Mouse (Mus musculus): Measurements from ENCODE around the gene Ascc2. TPM values are rescaled to one million over a fixed set of nuclear protein-coding genes. Genes with fewer than 3 reads are reported as not detected.
"Not testable (repeated sequence)": the region's sequence is repeated elsewhere in the genome, so short reads cannot be mapped to it uniquely, and the experiment has no call there.

The Ascc2 gene
- polyA plus RNA-seq, 1 experiment from 2014 or later, result 36.1 TPM

DNA sequence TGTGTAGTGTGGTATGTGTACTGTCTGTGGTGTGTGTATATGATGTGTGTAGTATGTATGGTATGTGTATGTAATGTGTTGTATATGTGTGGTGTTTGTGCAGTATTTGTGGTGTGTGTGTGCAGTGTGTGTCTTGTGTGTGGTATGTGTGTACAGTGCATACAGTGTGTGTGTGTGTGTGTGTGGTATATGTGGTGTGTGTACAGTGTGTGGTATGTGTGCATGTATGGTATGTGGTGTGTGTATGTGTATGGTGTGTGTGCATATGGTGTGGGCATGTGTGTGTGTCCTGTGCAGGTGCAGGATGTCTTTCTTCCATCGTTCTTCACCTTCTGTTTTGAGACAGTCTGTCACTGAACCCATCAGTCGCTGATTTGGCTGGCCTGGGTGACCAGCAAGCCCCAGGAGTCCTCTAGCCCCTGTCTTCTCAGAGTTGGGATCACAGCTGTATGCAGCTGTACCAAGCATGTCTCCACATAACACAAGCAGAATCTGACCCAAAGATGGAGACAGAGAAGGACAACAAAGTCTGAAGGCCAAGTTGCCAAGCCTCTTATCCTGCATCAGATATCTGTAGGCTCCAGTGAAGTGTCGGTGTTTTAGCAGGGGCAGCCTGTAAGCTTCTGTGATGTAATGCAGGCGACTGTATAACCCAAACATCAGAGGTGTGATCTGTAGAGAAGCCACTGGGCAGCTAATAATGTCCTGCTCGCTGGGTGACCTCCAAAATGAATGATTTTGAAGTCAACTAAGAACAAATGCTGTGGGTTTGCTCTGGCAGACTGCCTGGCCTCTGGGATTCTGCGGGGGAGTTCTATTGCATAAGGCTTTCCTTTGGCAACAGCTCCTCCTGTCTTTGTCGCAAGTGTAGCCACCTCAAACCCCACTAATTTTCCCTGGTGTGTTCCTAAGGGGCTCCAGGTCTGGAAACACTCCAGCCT is 59.8 kb downstream of the Ascc2 start:
- Histone ChIP-seq H3K4me2 (ENCODE audit: low read depth) (no peak overlapping the region), H3K27me3 (ENCODE audit: control insufficient read depth, insufficient read depth, low read length) (no peaks in the 10 kb centered on the region), H3K9ac (ENCODE audit: low read length) (no peak overlapping the region), H3K27ac (ENCODE audit: low read depth, low read length) (no peak overlapping the region), H3K4me3 (ENCODE audit: low read depth, low read length) (no peak overlapping the region), H3K36me3 (ENCODE audit: control insufficient read depth, insufficient read depth, low read length) (peaks cover 2% of the 10 kb centered on the region; the same call in 1 of the 2 replicates), H3K4me1 (ENCODE audit: control insufficient read depth, insufficient read depth, low read length) (no peaks in the 10 kb centered on the region), H3K9me3 (ENCODE audit: control insufficient read depth, low read length) (no peaks in the 10 kb centered on the region)
- DNase-seq (ENCODE audit: low spot score) (no peak), ATAC-seq (ENCODE audit: insufficient read depth, low FRiP score, low TSS enrichment) (no peak)
- 63% methylated on average over 7 of the region's 7 CpGs for WGBS

DNA sequence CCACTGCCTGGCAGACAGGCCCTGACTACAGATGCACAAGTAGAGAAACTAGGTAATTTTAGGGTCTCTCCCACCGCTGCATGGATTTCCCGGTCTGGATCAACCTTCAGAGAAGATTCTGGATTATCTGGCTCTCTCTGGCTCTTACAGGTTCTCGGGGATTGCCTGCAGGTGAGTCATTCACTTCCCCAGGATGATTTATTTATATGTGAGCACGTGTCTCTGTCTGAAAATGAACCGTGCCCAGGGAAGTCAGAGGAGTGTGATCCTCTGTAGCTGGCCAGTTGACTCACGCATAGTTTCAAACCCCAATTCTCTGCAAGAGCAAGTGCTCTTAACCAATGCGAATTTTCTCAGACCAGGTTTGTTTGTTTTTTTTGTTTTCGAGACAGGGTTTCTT is 63.2 kb downstream of the Ascc2 start:
- Histone ChIP-seq H3K9ac (ENCODE audit: low read length) (no peak overlapping the region), H3K4me1 (ENCODE audit: control insufficient read depth, insufficient read depth, low read length) (peaks cover 9% of the 10 kb centered on the region), H3K4me2 (ENCODE audit: low read depth) (no peak overlapping the region), H3K27me3 (ENCODE audit: control insufficient read depth, insufficient read depth, low read length) (no peaks in the 10 kb centered on the region), H3K4me3 (ENCODE audit: low read depth, low read length) (no peak overlapping the region), H3K27ac (ENCODE audit: low read depth, low read length) (no peak overlapping the region), H3K9me3 (ENCODE audit: control insufficient read depth, low read length) (no peaks in the 10 kb centered on the region), H3K36me3 (ENCODE audit: control insufficient read depth, insufficient read depth, low read length) (peaks cover 2% of the 10 kb centered on the region; the same call in 1 of the 2 replicates)
- WGBS, result 88% methylated on average over 8 of the region's 8 CpGs
- DNase-seq (ENCODE audit: low spot score) (no peak), ATAC-seq (ENCODE audit: insufficient read depth, low FRiP score, low TSS enrichment) (no peak)

DNA sequence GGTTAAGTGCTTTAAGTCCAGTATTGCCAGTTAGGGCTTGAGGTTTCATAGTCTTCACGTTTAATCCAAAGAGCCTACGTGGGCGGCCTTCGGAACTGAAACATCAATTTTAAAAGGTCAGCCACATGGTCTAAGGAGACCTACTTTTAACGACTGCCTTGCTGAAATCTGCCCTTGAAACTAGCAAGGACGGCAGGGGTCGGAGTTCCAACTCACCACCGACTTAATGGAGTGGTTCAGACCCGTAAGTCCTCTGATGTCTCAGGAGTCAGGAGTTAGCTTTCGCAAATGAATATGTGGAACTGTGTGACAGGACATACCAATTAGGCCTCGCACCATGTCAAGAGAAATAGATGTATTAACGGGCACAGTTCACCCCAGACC is 66.1 kb downstream of the Ascc2 start:
- H3K27me3 ChIP-seq (ENCODE audit: control insufficient read depth, insufficient read depth, low read length), result no peaks in the 10 kb centered on the region
- peak overlapping the region; percentile 83 for H3K4me2 ChIP-seq (ENCODE audit: low read depth)
- ATAC-seq (ENCODE audit: insufficient read depth, low FRiP score, low TSS enrichment) (no peak), DNase-seq (ENCODE audit: low spot score) (no peak)
- no peaks in the 10 kb centered on the region for H3K9me3 ChIP-seq (ENCODE audit: control insufficient read depth, low read length)
- peaks cover 9% of the 10 kb centered on the region for H3K4me1 ChIP-seq (ENCODE audit: control insufficient read depth, insufficient read depth, low read length)
- peak overlapping the region; percentile 68 for H3K9ac ChIP-seq (ENCODE audit: low read length)
- 6% methylated on average over 12 of the region's 12 CpGs for WGBS
- peaks cover 2% of the 10 kb centered on the region; the same call in 1 of the 2 replicates for H3K36me3 ChIP-seq (ENCODE audit: control insufficient read depth, insufficient read depth, low read length)
- no peak overlapping the region for H3K27ac ChIP-seq (ENCODE audit: low read depth, low read length)
- peak overlapping the region; percentile 62 for H3K4me3 ChIP-seq (ENCODE audit: low read depth, low read length)

DNA sequence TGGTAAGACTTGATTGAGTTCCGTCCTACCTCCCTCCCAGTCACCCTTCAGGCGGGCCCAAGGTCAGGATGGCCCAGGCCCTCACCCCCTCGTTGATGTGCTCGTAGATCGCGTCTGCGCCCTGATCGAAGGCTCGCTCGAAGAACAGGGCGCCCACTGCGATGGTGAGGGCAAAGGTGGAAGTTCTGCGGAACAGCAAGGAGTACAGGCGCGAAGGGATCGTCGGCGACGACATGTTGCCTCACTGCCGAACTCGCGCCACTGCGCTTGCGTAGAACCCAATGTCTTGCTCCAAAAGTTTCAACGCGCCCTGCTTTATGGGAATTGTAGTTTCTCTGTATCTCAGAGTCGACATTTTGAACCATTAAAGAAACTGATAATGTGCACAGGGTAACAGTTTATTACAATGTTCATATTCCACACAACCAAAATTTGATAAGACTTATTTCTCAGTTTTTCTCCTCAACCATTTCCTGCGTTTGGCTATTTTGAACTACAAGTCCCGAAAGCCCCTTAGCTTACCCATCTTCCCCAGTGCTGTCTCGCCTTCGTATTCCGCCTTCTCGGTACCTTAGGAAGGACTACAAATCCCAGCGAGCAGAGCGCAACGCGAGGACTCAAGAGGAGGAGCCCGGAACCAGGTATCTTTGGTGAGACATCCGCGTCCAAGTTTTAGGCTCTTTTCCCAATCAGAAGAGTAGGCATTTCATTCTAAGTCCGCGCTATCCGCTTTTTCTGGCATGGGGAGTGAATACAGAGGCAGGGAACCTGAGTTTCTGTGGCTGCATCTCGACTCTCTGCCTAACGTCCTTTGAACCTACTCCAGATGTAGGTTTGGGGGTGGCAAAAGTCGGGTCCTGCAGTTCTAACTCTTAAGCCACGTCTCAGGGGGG is 66.8 kb downstream of the Ascc2 start, which contains the start of the genes Uqcr10 and Zmat5:
TSS of gene Uqcr10 (minus strand) at position 271 of the 893 bp plus-strand sequence.
TSS of gene Zmat5 (plus strand) at position 607 of the 893 bp plus-strand sequence.
- WGBS, result under 1% methylated on average over 47 of the region's 47 CpGs
- Histone ChIP-seq H3K4me2 (ENCODE audit: low read depth) (peak within 1 kb of the TSS; percentile 87), H3K27me3 (ENCODE audit: control insufficient read depth, insufficient read depth, low read length) (no peaks in the 10 kb centered on the region), H3K4me1 (ENCODE audit: control insufficient read depth, insufficient read depth, low read length) (peaks cover 9% of the 10 kb centered on the region), H3K9me3 (ENCODE audit: control insufficient read depth, low read length) (no peaks in the 10 kb centered on the region), H3K9ac (ENCODE audit: low read length) (peak within 1 kb of the TSS; percentile 68), H3K4me3 (ENCODE audit: low read depth, low read length) (peak within 1 kb of the TSS; percentile 62), H3K27ac (ENCODE audit: low read depth, low read length) (no peak within 1 kb of the TSS), H3K36me3 (ENCODE audit: control insufficient read depth, insufficient read depth, low read length) (peaks cover 2% of the 10 kb centered on the region; the same call in 1 of the 2 replicates)
- peak; percentile 91 for DNase-seq (ENCODE audit: low spot score)
- peak; percentile 91 for ATAC-seq (ENCODE audit: insufficient read depth, low FRiP score, low TSS enrichment)

DNA sequence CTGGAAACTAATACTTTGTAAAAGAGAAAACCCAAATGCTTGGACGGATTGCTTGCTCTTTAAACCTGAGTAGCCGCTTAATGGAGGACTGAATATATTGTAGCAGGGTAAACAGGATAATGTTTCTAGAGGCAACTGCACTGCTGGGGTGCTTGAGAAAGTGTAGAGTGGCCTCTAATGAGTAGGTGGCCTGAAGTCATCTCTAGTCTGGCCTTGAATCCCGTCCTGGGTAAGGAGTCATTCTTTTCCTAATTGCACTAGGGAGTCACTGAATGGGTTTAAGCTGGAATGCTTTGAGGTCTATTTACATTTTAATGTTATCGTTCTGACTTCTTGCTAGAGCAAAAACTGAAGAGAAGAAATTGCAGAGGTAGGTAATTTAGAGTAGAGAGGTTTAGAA is 67.6 kb downstream of the Ascc2 start:
- WGBS, result 10% methylated on average over 4 of the region's 4 CpGs
- ATAC-seq (ENCODE audit: insufficient read depth, low FRiP score, low TSS enrichment), result no peak
- no peak for DNase-seq (ENCODE audit: low spot score)
- Histone ChIP-seq H3K4me3 (ENCODE audit: low read depth, low read length) (peak overlapping the region; percentile 62), H3K27ac (ENCODE audit: low read depth, low read length) (no peak overlapping the region), H3K4me2 (ENCODE audit: low read depth) (peak overlapping the region; percentile 87), H3K27me3 (ENCODE audit: control insufficient read depth, insufficient read depth, low read length) (no peaks in the 10 kb centered on the region), H3K4me1 (ENCODE audit: control insufficient read depth, insufficient read depth, low read length) (peaks cover 9% of the 10 kb centered on the region), H3K9me3 (ENCODE audit: control insufficient read depth, low read length) (no peaks in the 10 kb centered on the region), H3K36me3 (ENCODE audit: control insufficient read depth, insufficient read depth, low read length) (peaks cover 2% of the 10 kb centered on the region; the same call in 1 of the 2 replicates), H3K9ac (ENCODE audit: low read length) (peak overlapping the region; percentile 62)

DNA sequence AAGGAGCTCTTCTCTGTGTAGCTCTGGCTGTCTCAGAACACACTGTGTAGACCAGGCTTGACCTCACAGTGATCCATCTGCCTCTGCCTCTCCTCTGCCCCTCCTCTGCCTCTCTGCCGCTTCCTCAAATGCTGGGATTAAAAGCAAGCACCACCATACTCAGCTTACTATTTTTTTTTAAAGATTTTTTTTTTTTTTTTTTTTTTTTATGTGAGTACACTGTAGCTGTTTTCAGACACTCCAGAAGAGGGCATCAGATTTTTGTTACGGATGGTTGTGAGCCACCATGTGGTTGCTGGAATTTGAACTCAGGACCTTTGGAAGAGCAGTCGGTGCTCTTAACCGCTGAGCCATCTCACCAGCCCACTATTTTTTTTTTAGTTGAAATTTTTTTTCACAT is 72.6 kb downstream of the Ascc2 start:
- H3K27me3 ChIP-seq (ENCODE audit: control insufficient read depth, insufficient read depth, low read length); H3K4me3 ChIP-seq (ENCODE audit: low read depth, low read length); DNase-seq (ENCODE audit: low spot score); H3K9me3 ChIP-seq (ENCODE audit: control insufficient read depth, low read length); H3K27ac ChIP-seq (ENCODE audit: low read depth, low read length); H3K4me2 ChIP-seq (ENCODE audit: low read depth); H3K9ac ChIP-seq (ENCODE audit: low read length); H3K36me3 ChIP-seq (ENCODE audit: control insufficient read depth, insufficient read depth, low read length); ATAC-seq (ENCODE audit: insufficient read depth, low FRiP score, low TSS enrichment); H3K4me1 ChIP-seq (ENCODE audit: control insufficient read depth, insufficient read depth, low read length): not testable (repeated sequence)
- 85% methylated on average over 4 of the region's 4 CpGs for WGBS

DNA sequence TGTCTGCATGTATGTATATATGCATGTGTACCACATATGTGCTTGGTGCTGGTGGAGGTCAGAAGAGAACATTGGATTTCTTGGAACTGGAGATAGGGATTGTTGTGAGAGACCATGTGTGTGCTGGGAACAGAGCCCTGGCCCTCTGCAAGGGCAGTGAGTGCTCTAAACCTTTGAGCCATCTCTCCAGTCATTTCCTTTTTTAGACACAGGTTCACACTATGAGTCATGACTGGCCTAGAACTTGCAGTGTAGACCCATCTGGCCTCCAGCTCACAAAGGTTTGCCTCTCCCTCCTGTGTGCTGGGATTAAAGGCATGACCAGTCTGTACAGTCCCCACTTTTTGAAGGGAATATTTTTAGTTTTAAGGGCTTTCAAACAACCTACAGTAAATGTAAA is 75.3 kb downstream of the Ascc2 start:
- Histone ChIP-seq H3K4me2 (ENCODE audit: low read depth) (no peak overlapping the region), H3K27ac (ENCODE audit: low read depth, low read length) (no peak overlapping the region), H3K4me1 (ENCODE audit: control insufficient read depth, insufficient read depth, low read length) (no peaks in the 10 kb centered on the region), H3K4me3 (ENCODE audit: low read depth, low read length) (no peak overlapping the region), H3K36me3 (ENCODE audit: control insufficient read depth, insufficient read depth, low read length) (no peaks in the 10 kb centered on the region), H3K9ac (ENCODE audit: low read length) (no peak overlapping the region), H3K9me3 (ENCODE audit: control insufficient read depth, low read length) (no peaks in the 10 kb centered on the region), H3K27me3 (ENCODE audit: control insufficient read depth, insufficient read depth, low read length) (no peaks in the 10 kb centered on the region)
- DNase-seq (ENCODE audit: low spot score) (no peak), ATAC-seq (ENCODE audit: insufficient read depth, low FRiP score, low TSS enrichment) (no peak)

DNA sequence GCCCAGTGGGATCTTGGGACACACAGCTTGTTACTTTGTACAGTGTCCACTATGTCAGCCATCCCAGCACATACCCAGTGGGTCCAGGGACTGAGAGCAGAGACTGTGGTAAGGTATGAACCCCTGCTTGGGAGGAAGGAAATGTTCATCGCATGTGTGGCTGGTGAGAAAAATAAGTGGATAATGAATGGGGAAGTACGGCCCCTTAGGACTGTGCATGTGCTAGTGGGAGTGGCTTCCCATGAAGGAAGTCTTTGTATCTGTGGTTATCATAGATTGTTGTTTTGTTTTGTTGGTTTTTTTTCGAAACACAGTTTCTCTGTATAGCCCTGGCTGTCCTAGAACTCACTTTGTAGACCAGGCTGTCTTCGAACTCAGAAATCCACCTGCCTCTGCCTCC is 77.2 kb downstream of the Ascc2 start:
- Histone ChIP-seq H3K36me3 (ENCODE audit: control insufficient read depth, insufficient read depth, low read length) (no peaks in the 10 kb centered on the region), H3K27me3 (ENCODE audit: control insufficient read depth, insufficient read depth, low read length) (no peaks in the 10 kb centered on the region), H3K27ac (ENCODE audit: low read depth, low read length) (no peak overlapping the region), H3K4me1 (ENCODE audit: control insufficient read depth, insufficient read depth, low read length) (no peaks in the 10 kb centered on the region), H3K4me2 (ENCODE audit: low read depth) (no peak overlapping the region), H3K9me3 (ENCODE audit: control insufficient read depth, low read length) (no peaks in the 10 kb centered on the region), H3K4me3 (ENCODE audit: low read depth, low read length) (no peak overlapping the region), H3K9ac (ENCODE audit: low read length) (no peak overlapping the region)
- ATAC-seq (ENCODE audit: insufficient read depth, low FRiP score, low TSS enrichment) (no peak), DNase-seq (ENCODE audit: low spot score) (no peak)
- WGBS, result 90% methylated on average over 4 of the region's 4 CpGs

Data from neural tube, embryonic 11.5 days (tissue).